Mouse (Mus musculus): Measurements from ENCODE around the gene Chd4.

Chd4 gene

GRCm38 (mm10) chr6:125143904-125144303 lies 48.1 kb downstream of the Chd4 start:
- no peak for DNase-seq

GRCm38 (mm10) chr6:125145001-125145400 lies 49.2 kb downstream of the Chd4 start, which contains the start of gene Iffo1:
Gene Iffo1 (plus strand): TSS chr6:125145241.
- DNase-seq: peak; percentile 76 to 79

GRCm38 (mm10) chr6:125145479-125145951 lies 49.7 kb downstream of the Chd4 start:
- no peak for DNase-seq

GRCm38 (mm10) chr6:125146148-125146547 lies 50.4 kb downstream of the Chd4 start:
- no peak for DNase-seq

GRCm38 (mm10) chr6:125146797-125147196 lies 51.0 kb downstream of the Chd4 start:
- DNase-seq: no peak

- DNase-seq: no peak
Observed at GRCm38 (mm10) chr6:125147329-125147728, 51.5 kb downstream of the Chd4 start.

- no peak for DNase-seq
Observed at GRCm38 (mm10) chr6:125148251-125148925, 52.6 kb downstream of the Chd4 start.

GRCm38 (mm10) chr6:125148926-125149568 lies 53.3 kb downstream of the Chd4 start:
- DNase-seq: no peak

GRCm38 (mm10) chr6:125149569-125149950 lies 53.8 kb downstream of the Chd4 start:
- DNase-seq: no peak

- no peak for DNase-seq
Observed at GRCm38 (mm10) chr6:125152212-125153017, 56.6 kb downstream of the Chd4 start.

- no peak for DNase-seq
Observed at GRCm38 (mm10) chr6:125153018-125153389, 57.2 kb downstream of the Chd4 start.

GRCm38 (mm10) chr6:125153682-125154081 lies 57.9 kb downstream of the Chd4 start:
- DNase-seq: no peak

GRCm38 (mm10) chr6:125154550-125154949 lies 58.8 kb downstream of the Chd4 start:
- DNase-seq: peak in 1 of 2 experiments; percentile 32

GRCm38 (mm10) chr6:125155262-125155661 lies 59.5 kb downstream of the Chd4 start:
- DNase-seq: no peak

- DNase-seq: no peak
Observed at GRCm38 (mm10) chr6:125156491-125156890, 60.7 kb downstream of the Chd4 start.

- DNase-seq: no peak
Observed at GRCm38 (mm10) chr6:125156903-125157614, 61.3 kb downstream of the Chd4 start.

- DNase-seq: no peak
Observed at GRCm38 (mm10) chr6:125158944-125159492, 63.2 kb downstream of the Chd4 start.

- DNase-seq: no peak
Observed at GRCm38 (mm10) chr6:125159773-125160557, 64.2 kb downstream of the Chd4 start.

GRCm38 (mm10) chr6:125160558-125160853 lies 64.7 kb downstream of the Chd4 start:
- no peak for DNase-seq

- DNase-seq: no peak
Observed at GRCm38 (mm10) chr6:125160854-125161760, 65.3 kb downstream of the Chd4 start.

- peak; percentile 87 to 89 for DNase-seq
Observed at GRCm38 (mm10) chr6:125161971-125162370, 66.2 kb downstream of the Chd4 start.

Data from B cell, adult 2 months (primary cell).